Mouse (Mus musculus): Measurements from ENCODE around the gene Scg3.
"Not testable (repeated sequence)": the region's sequence is repeated elsewhere in the genome, so short reads cannot be mapped to it uniquely, and the experiment has no call there.

The Scg3 gene

GRCm38 (mm10) chr9:75683426-75684191, at the start of gene Scg3:
Gene Scg3, minus strand, starts transcription at chr9:75684056.
- DNase-seq (ENCODE audit: extremely low spot score, low read depth, low spot score) = peak; percentile 44

GRCm38 (mm10) chr9:75719952-75720687, 36.3 kb upstream of the Scg3 start:
- DNase-seq (ENCODE audit: extremely low spot score, low read depth, low spot score) = peak; percentile 50

GRCm38 (mm10) chr9:75719481-75719880, 35.6 kb upstream of the Scg3 start:
- DNase-seq (ENCODE audit: extremely low spot score, low read depth, low spot score) = no peak

GRCm38 (mm10) chr9:75684772-75685171, 916 bp upstream of the Scg3 start:
- DNase-seq (ENCODE audit: extremely low spot score, low read depth, low spot score) = no peak

- no peak for DNase-seq (ENCODE audit: extremely low spot score, low read depth, low spot score)
Measured at GRCm38 (mm10) chr9:75684292-75684691, 436 bp upstream of the Scg3 start.

- no peak for DNase-seq (ENCODE audit: extremely low spot score, low read depth, low spot score)
Measured at GRCm38 (mm10) chr9:75680606-75681005, 3.2 kb downstream of the Scg3 start.

GRCm38 (mm10) chr9:75679629-75680028, 4.2 kb downstream of the Scg3 start:
- DNase-seq (ENCODE audit: extremely low spot score, low read depth, low spot score) = no peak

GRCm38 (mm10) chr9:75678341-75678740, 5.5 kb downstream of the Scg3 start:
- DNase-seq (ENCODE audit: extremely low spot score, low read depth, low spot score) = no peak

GRCm38 (mm10) chr9:75676226-75676625, 7.6 kb downstream of the Scg3 start:
- DNase-seq (ENCODE audit: extremely low spot score, low read depth, low spot score) = no peak

GRCm38 (mm10) chr9:75672769-75673168, 11.1 kb downstream of the Scg3 start:
- no peak for DNase-seq (ENCODE audit: extremely low spot score, low read depth, low spot score)

- DNase-seq (ENCODE audit: extremely low spot score, low read depth, low spot score) = no peak
Measured at GRCm38 (mm10) chr9:75666612-75667011, 17.2 kb downstream of the Scg3 start.

- no peak for DNase-seq (ENCODE audit: extremely low spot score, low read depth, low spot score)
Measured at GRCm38 (mm10) chr9:75665364-75665763, 18.5 kb downstream of the Scg3 start.

- DNase-seq (ENCODE audit: extremely low spot score, low read depth, low spot score) = no peak
Measured at GRCm38 (mm10) chr9:75660917-75661316, 22.9 kb downstream of the Scg3 start.

- not testable (repeated sequence) for DNase-seq (ENCODE audit: extremely low spot score, low read depth, low spot score)
Measured at GRCm38 (mm10) chr9:75656456-75656855, 27.4 kb downstream of the Scg3 start.

- DNase-seq (ENCODE audit: extremely low spot score, low read depth, low spot score) = no peak
Measured at GRCm38 (mm10) chr9:75653981-75654911, 29.6 kb downstream of the Scg3 start.

- no peak for DNase-seq (ENCODE audit: extremely low spot score, low read depth, low spot score)
Measured at GRCm38 (mm10) chr9:75645405-75645804, 38.5 kb downstream of the Scg3 start.

GRCm38 (mm10) chr9:75634226-75634625, 49.6 kb downstream of the Scg3 start:
- DNase-seq (ENCODE audit: extremely low spot score, low read depth, low spot score) = no peak

GRCm38 (mm10) chr9:75633603-75634002, 50.3 kb downstream of the Scg3 start:
- DNase-seq (ENCODE audit: extremely low spot score, low read depth, low spot score) = no peak

- no peak for DNase-seq (ENCODE audit: extremely low spot score, low read depth, low spot score)
Measured at GRCm38 (mm10) chr9:75632902-75633301, 51.0 kb downstream of the Scg3 start.

- DNase-seq (ENCODE audit: extremely low spot score, low read depth, low spot score) = no peak
Measured at GRCm38 (mm10) chr9:75632111-75632510, 51.7 kb downstream of the Scg3 start.

GRCm38 (mm10) chr9:75630823-75631454, 52.9 kb downstream of the Scg3 start:
- DNase-seq (ENCODE audit: extremely low spot score, low read depth, low spot score) = no peak

Measured in hindlimb bud, embryonic 11.5 days (tissue).